Mouse (Mus musculus) lung, postnatal 14 days (tissue): ENCODE data around the gene Rbm5.

ENCODE experiments used
- DNase-seq: peaks from one replicate; pipeline ENCODE4 v3.0.0; 2021

Gene Rbm5

GRCm38 (mm10) chr9:107699376-107699980 is 71.3 kb downstream of the Rbm5 start:
- DNase-seq, result no peak

- DNase-seq, result no peak
Measured at GRCm38 (mm10) chr9:107698611-107699190, 72.1 kb downstream of the Rbm5 start.

GRCm38 (mm10) chr9:107697811-107698521 is 72.8 kb downstream of the Rbm5 start:
- no peak for DNase-seq

GRCm38 (mm10) chr9:107696845-107697610 is 73.8 kb downstream of the Rbm5 start:
- DNase-seq, result peak; percentile 59

GRCm38 (mm10) chr9:107696106-107696479 is 74.7 kb downstream of the Rbm5 start:
- no peak for DNase-seq

- no peak for DNase-seq
Measured at GRCm38 (mm10) chr9:107695441-107696105, 75.2 kb downstream of the Rbm5 start.

GRCm38 (mm10) chr9:107694627-107695026 is 76.2 kb downstream of the Rbm5 start:
- peak; percentile 64 for DNase-seq

- no peak for DNase-seq
Measured at GRCm38 (mm10) chr9:107693433-107693987, 77.3 kb downstream of the Rbm5 start.

- no peak for DNase-seq
Measured at GRCm38 (mm10) chr9:107692785-107693184, 78.0 kb downstream of the Rbm5 start.

- DNase-seq, result no peak
Measured at GRCm38 (mm10) chr9:107690391-107690790, 80.4 kb downstream of the Rbm5 start.
